20 mouse cellular contexts compared by ENCODE assay signal in genomic region chr19:56566940-56567339, GRCm38 (mm10). TPM values are rescaled to one million over a fixed set of nuclear protein-coding genes. Genes with fewer than 3 reads are reported as not detected.
DNase-seq lines count a peak whose midpoint lies in the region; ATAC-seq and TF ChIP-seq lines count a peak whose summit lies in the region.
"Had no signal": no experiment of that assay in that cellular context is flagged by ENCODE, and none has a peak within 500 bp of the region (broad histone marks: within the 10 kb centered on the region; RNA-seq: fewer than 3 reads in every experiment).

No protein-coding gene starts in this region.

- H3K9ac ChIP-seq in lung, postnatal 0 days (replicated peaks; ENCODE audit: low read depth) = no peak overlapping the region
- H3K9ac ChIP-seq in liver, embryonic 14.5 days (replicated peaks) = no peak overlapping the region
- H3K9ac ChIP-seq in liver, postnatal 0 days (replicated peaks) = no peak overlapping the region
- H3K9ac ChIP-seq: embryonic facial prominence, embryonic 13.5 days; forebrain, embryonic 12.5 days; heart, embryonic 15.5 days; hindbrain, embryonic 14.5 days had no signal

- no peaks in the 10 kb centered on the region; the same call in 1 of the 2 replicates for H3K4me1 ChIP-seq in lung, postnatal 0 days (ENCODE audit: insufficient read depth, low read depth, low read length)
- H3K4me1 ChIP-seq in liver, embryonic 14.5 days (replicated peaks; ENCODE audit: control insufficient read depth in 2 of 2, insufficient read depth in 2 of 2, low read length in 1 of 2) = peaks cover 0 to 13% of the 10 kb centered on the region in 2 experiments
- H3K4me1 ChIP-seq in liver, postnatal 0 days (ENCODE audit: insufficient read depth) = 0 out of 2 replicates have a peak, but pooled peaks cover 5% of the 10 kb centered on the region
- H3K4me1 ChIP-seq: embryonic facial prominence, embryonic 13.5 days; hindbrain, embryonic 10.5 days had no signal

- peak; percentile 40; the same call in 1 of the 2 replicates for ATAC-seq in lung, postnatal 0 days
- ATAC-seq in liver, embryonic 14.5 days (ENCODE audit: insufficient read depth) = no peak; the same call in 1 of the 2 replicates
- ATAC-seq in liver, postnatal 0 days = peak; percentile 62; the same call in 1 of the 2 replicates
- peak; percentile 66 for ATAC-seq in megakaryocyte-erythroid progenitor cell, adult 5-6 weeks (replicated peaks; ENCODE audit: low FRiP score, low TSS enrichment, poor library complexity, severe bottlenecking)
- ATAC-seq: forebrain, embryonic 16.5 days had no signal

- H3K9me3 ChIP-seq in lung, postnatal 0 days (ENCODE audit: low read length) = no peaks in the 10 kb centered on the region
- no peaks in the 10 kb centered on the region for H3K9me3 ChIP-seq in liver, embryonic 14.5 days (ENCODE audit: control insufficient read depth, low read length)
- H3K9me3 ChIP-seq in liver, postnatal 0 days (ENCODE audit: low read length) = no peaks in the 10 kb centered on the region
- H3K9me3 ChIP-seq: embryonic facial prominence, embryonic 13.5 days; forebrain, embryonic 12.5 days; heart, embryonic 15.5 days; hindbrain, embryonic 10.5 days had no signal

- no peak overlapping the region for H3K4me2 ChIP-seq in lung, postnatal 0 days (replicated peaks; ENCODE audit: low read depth, low read length)
- H3K4me2 ChIP-seq in liver, embryonic 14.5 days (ENCODE audit: low read depth) = no peak overlapping the region
- no peak overlapping the region for H3K4me2 ChIP-seq in liver, postnatal 0 days (ENCODE audit: low read depth, low read length)
- H3K4me2 ChIP-seq: embryonic facial prominence, embryonic 13.5 days; forebrain, embryonic 12.5 days; heart, embryonic 11.5 days; heart, embryonic 15.5 days; hindbrain, embryonic 14.5 days had no signal

- H3K27ac ChIP-seq in lung, postnatal 0 days (ENCODE audit: low read length) = no peak overlapping the region
- no peak overlapping the region for H3K27ac ChIP-seq in liver, embryonic 14.5 days
- no peak overlapping the region for H3K27ac ChIP-seq in liver, postnatal 0 days (ENCODE audit: low read depth)
- H3K27ac ChIP-seq: embryonic facial prominence, embryonic 13.5 days; forebrain, embryonic 12.5 days; heart, adult 2 months; heart, embryonic 15.5 days; hindbrain, embryonic 10.5 days; hindbrain, embryonic 14.5 days had no signal

- H3K4me3 ChIP-seq in lung, postnatal 0 days (ENCODE audit: low read depth, low read length) = no peak overlapping the region
- no peak overlapping the region for H3K4me3 ChIP-seq in liver, embryonic 14.5 days (ENCODE audit: insufficient read depth in 1 of 2, low read depth in 2 of 2, low read length in 2 of 2)
- H3K4me3 ChIP-seq in liver, postnatal 0 days (ENCODE audit: low read depth, low read length) = no peak overlapping the region
- H3K4me3 ChIP-seq: embryonic facial prominence, embryonic 13.5 days; forebrain, embryonic 12.5 days; heart, adult 2 months; heart, embryonic 15.5 days; hindbrain, embryonic 10.5 days had no signal

- TF ChIP-seq EP300 in lung, postnatal 0 days (IDR thresholded peaks at IDR 0.05) = 0 out of 2 replicates have a peak, but pooled peaks have one; percentile 20
- peak; percentile 56 for TF ChIP-seq EP300 in liver, embryonic 14.5 days (IDR thresholded peaks at IDR 0.05; ENCODE audit: low read depth)
- TF ChIP-seq EP300 in liver, postnatal 0 days (IDR thresholded peaks at IDR 0.05; ENCODE audit: low read depth) = 0 out of 2 replicates have a peak, but pooled peaks have one; percentile 40

- peak; percentile 24 for TF ChIP-seq CTCF in lung, postnatal 0 days (IDR thresholded peaks at IDR 0.05)
- TF ChIP-seq CTCF in liver, embryonic 14.5 days (IDR thresholded peaks at IDR 0.05; ENCODE audit: low read depth) = no peak
- no peak for TF ChIP-seq CTCF in liver, postnatal 0 days (IDR thresholded peaks at IDR 0.05; ENCODE audit: low read depth)

- H3K27me3 ChIP-seq in lung, postnatal 0 days (replicated peaks; ENCODE audit: insufficient read depth, low read length) = no peaks in the 10 kb centered on the region
- H3K27me3 ChIP-seq in liver, embryonic 14.5 days (ENCODE audit: control insufficient read depth, insufficient read depth, low read length) = no peaks in the 10 kb centered on the region
- no peaks in the 10 kb centered on the region for H3K27me3 ChIP-seq in liver, postnatal 0 days (ENCODE audit: insufficient read depth, low read length)
- H3K27me3 ChIP-seq: embryonic facial prominence, embryonic 13.5 days; forebrain, embryonic 12.5 days; heart, embryonic 15.5 days had no signal

- no peak for DNase-seq in lung, postnatal 0 days (ENCODE audit: low spot score)
- no peak for DNase-seq in lung, adult 18-20 months
- no peak for DNase-seq in liver, embryonic 14.5 days (ENCODE audit: low read depth in 3 of 3, low spot score in 3 of 3)
- DNase-seq in liver, postnatal 0 days = no peak
- DNase-seq in gastrocnemius, postnatal 25 days = no peak
- DNase-seq in left cerebral cortex, adult 8-10 months (ENCODE audit: low spot score in 2 of 2) = no peak
- DNase-seq: adrenal gland, postnatal 14 days; cerebellum, adult 18-20 months; cerebellum, adult 9-11 months; cerebellum, postnatal 36 days; gastrocnemius, postnatal 10 days; heart, adult 2 months had no signal

- WGBS in lung, postnatal 0 days = 72% methylated on average over 6 of the region's 6 CpGs
- WGBS in liver, embryonic 14.5 days (ENCODE audit: insufficient replicate concordance) = 39% methylated on average over 6 of the region's 6 CpGs
- WGBS in liver, postnatal 0 days (ENCODE audit: insufficient replicate concordance) = 56% methylated on average over 6 of the region's 6 CpGs

- no peaks in the 10 kb centered on the region for H3K36me3 ChIP-seq in lung, postnatal 0 days (ENCODE audit: insufficient read depth, low read length)
- no peaks in the 10 kb centered on the region; the same call in none of the 2 replicates for H3K36me3 ChIP-seq in liver, embryonic 14.5 days (replicated peaks; ENCODE audit: control insufficient read depth, insufficient read depth, low read depth)
- H3K36me3 ChIP-seq in liver, postnatal 0 days (replicated peaks; ENCODE audit: insufficient read depth, low read length) = peaks cover 14% of the 10 kb centered on the region

RNA-seq across cellular contexts. Expression of gene Nhlrc2, which starts 18.9 kb away (rescaled TPM):
- polyA plus RNA-seq in lung, postnatal 0 days (2015; fragmentation: Nextera tagmentation; extraction: Ambion mirVana) = 15.4 and 17.6 TPM in 2 replicates
- polyA plus RNA-seq in liver, embryonic 14.5 days (2012; rRNA removed) = 3.9 and 5.0 TPM in 2 replicates
- 6.9 and 7.3 TPM in 2 replicates for polyA plus RNA-seq in liver, embryonic 14.5 days (2014; fragmentation: Nextera tagmentation; extraction: Ambion mirVana)
- 6.5 and 6.6 TPM in 2 replicates for polyA plus RNA-seq in liver, postnatal 0 days (2015; fragmentation: Nextera tagmentation; extraction: Ambion mirVana)
- total RNA-seq in megakaryocyte-erythroid progenitor cell, adult 5-6 weeks (2014; fragmentation: Nextera tagmentation) = 15.5 and 19.5 TPM in 2 replicates
- 18.3 and 20.2 TPM in 2 replicates for total RNA-seq in megakaryocyte-erythroid progenitor cell, adult 5-6 weeks (2017)
- total RNA-seq in gastrocnemius, postnatal 25 days (2021) = 1 to 10 TPM; 8.5 to 9.2 TPM
- 10 to 100 TPM; 12.4 to 15.6 (median 13.1) TPM for total RNA-seq in left cerebral cortex, adult 8-10 months (2022)

RNA-seq across cellular contexts. Expression of gene Dclre1a, which starts 18.9 kb away (rescaled TPM):
- 14.7 and 16.7 TPM in 2 replicates for polyA plus RNA-seq in lung, postnatal 0 days (2015; fragmentation: Nextera tagmentation; extraction: Ambion mirVana)
- polyA plus RNA-seq in liver, embryonic 14.5 days (2012; rRNA removed) = 8.1 and 12.0 TPM in 2 replicates
- polyA plus RNA-seq in liver, embryonic 14.5 days (2014; fragmentation: Nextera tagmentation; extraction: Ambion mirVana) = 17.1 and 17.9 TPM in 2 replicates
- polyA plus RNA-seq in liver, postnatal 0 days (2015; fragmentation: Nextera tagmentation; extraction: Ambion mirVana) = 12.1 and 14.8 TPM in 2 replicates
- 27.8 and 52.0 TPM in 2 replicates for total RNA-seq in megakaryocyte-erythroid progenitor cell, adult 5-6 weeks (2014; fragmentation: Nextera tagmentation)
- 19.5 and 32.9 TPM in 2 replicates for total RNA-seq in megakaryocyte-erythroid progenitor cell, adult 5-6 weeks (2017)
- 1 to 10 TPM; 2.8 to 3.2 TPM for total RNA-seq in gastrocnemius, postnatal 25 days (2021)
- 10 to 100 TPM in 3 of 4 experiments, 1 to 10 TPM in 1; 8.1 to 12.6 (median 11.3) TPM for total RNA-seq in left cerebral cortex, adult 8-10 months (2022)
